Mouse (Mus musculus): ENCODE measurements around the gene Met. TPM values are rescaled to one million over a fixed set of nuclear protein-coding genes. Genes with fewer than 3 reads are reported as not detected.

Gene Met
- polyA plus RNA-seq, 1 experiment from 2014 or later, result 0.94 TPM

DNA sequence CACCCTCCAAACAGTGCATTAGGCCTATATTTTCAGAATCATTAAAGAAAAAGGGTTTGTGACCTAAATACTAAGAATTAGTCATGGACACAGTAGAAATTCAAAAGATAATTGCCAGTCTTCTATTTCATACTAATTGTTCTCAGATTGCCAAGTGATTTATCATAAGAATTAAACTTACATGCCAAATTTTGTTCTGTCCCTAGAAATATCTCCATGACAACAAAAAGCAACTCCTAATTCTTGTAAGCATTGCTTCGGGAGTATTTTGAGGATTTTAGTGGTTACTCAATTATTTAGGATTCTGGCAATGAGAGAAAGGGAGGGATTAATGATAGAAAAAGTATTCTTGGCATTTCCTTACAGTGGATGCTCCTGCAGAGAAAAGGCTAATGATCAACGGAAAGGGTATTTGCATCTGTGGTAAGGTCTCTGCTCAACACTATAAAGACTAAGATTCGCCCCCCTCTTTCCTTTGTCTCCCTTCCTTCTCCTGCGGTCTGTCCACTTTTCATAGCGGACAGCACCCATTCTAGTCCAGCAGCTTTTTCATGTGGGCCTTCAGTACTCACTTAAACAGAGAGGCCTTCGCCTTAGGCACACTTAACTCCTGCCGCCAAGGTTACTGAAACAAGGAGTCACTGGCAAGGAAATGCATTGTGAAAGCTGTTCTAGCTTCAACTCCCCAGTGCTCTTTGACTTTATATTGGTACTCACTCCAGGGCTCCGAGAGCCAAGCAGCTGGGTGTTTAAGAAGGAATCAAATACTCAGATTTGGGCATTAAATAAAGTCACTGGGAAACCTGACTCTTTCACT is 58.5 kb downstream of the Met start:
- no peak for ATAC-seq
- WGBS, result 38% methylated on average over 8 of the region's 8 CpGs
- no peak overlapping the region for H3K4me3 ChIP-seq (ENCODE audit: low read depth, low read length)

GRCm38 (mm10) chr6:17522917-17523316 is 59.3 kb downstream of the Met start:
- Histone ChIP-seq H3K9ac (ENCODE audit: low read depth, low read length) (no peak overlapping the region), H3K4me3 (ENCODE audit: low read depth, low read length) (no peak overlapping the region), H3K4me1 (ENCODE audit: control insufficient read depth, insufficient read depth, low read length) (no peaks in the 10 kb centered on the region; the same call in 1 of the 2 replicates), H3K9me3 (replicated peaks; ENCODE audit: control insufficient read depth, low read length, poor library complexity, severe bottlenecking) (no peaks in the 10 kb centered on the region), H3K4me2 (ENCODE audit: low read length) (no peak overlapping the region), H3K36me3 (ENCODE audit: control insufficient read depth, insufficient read depth, low read length) (no peaks in the 10 kb centered on the region), H3K27ac (ENCODE audit: low read length) (no peak overlapping the region), H3K27me3 (ENCODE audit: control insufficient read depth, insufficient read depth, low read depth, low read length) (no peaks in the 10 kb centered on the region)
- no peak for ATAC-seq
- 88% methylated on average over 4 of the region's 4 CpGs for WGBS

More for the DNA sequence above, 58.5 kb downstream of the Met start:
- Histone ChIP-seq H3K27ac (ENCODE audit: low read length) (no peak overlapping the region), H3K36me3 (ENCODE audit: control insufficient read depth, insufficient read depth, low read length) (no peaks in the 10 kb centered on the region), H3K9ac (ENCODE audit: low read depth, low read length) (no peak overlapping the region), H3K4me2 (ENCODE audit: low read length) (no peak overlapping the region), H3K9me3 (replicated peaks; ENCODE audit: control insufficient read depth, low read length, poor library complexity, severe bottlenecking) (no peaks in the 10 kb centered on the region), H3K27me3 (ENCODE audit: control insufficient read depth, insufficient read depth, low read depth, low read length) (no peaks in the 10 kb centered on the region), H3K4me1 (ENCODE audit: control insufficient read depth, insufficient read depth, low read length) (no peaks in the 10 kb centered on the region; the same call in 1 of the 2 replicates)

DNA sequence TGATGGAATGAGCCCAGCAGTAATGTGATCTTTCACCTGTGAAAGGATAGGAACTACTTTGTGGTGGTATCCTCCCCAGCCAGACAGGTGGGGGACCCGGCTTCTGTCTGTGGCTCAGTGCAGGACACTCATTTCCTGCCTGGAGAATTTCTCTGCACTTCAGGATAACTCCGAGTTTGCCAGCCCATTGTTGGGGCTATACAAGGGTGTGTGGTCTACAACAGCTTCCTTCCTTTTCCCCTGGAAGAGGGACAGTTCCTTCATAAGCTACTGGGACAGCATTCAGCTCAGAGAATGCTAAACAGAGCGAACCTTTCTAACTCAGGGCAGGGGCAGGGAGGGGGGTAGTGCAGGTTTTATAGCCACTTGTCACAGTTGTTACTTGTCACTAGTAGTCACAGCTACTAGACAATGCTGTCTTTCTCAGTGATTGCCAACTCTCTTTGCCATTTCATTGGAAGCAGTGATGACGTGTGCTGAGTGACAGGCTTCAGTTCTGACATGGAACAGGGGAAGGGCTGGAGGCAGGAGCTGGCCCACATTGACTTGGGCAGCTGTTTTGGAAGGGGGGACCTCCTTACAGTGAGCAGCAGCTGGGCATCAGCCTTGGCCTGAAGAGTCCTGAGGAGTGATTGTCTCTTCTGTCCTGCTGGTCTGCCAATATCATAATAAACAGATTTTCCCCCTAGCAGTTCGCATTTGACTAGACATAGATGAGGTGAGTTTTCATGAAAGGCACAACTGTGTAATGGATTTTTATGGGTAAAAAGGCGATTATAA is 66.1 kb downstream of the Met start:
- no peaks in the 10 kb centered on the region for H3K36me3 ChIP-seq (ENCODE audit: control insufficient read depth, insufficient read depth, low read length)
- no peaks in the 10 kb centered on the region for H3K27me3 ChIP-seq (ENCODE audit: control insufficient read depth, insufficient read depth, low read depth, low read length)
- 60% methylated on average over 6 of the region's 6 CpGs for WGBS
- H3K9ac ChIP-seq (ENCODE audit: low read depth, low read length), result no peak overlapping the region
- H3K4me3 ChIP-seq (ENCODE audit: low read depth, low read length), result no peak overlapping the region
- no peaks in the 10 kb centered on the region for H3K4me1 ChIP-seq (ENCODE audit: control insufficient read depth, insufficient read depth, low read length)
- H3K9me3 ChIP-seq (replicated peaks; ENCODE audit: control insufficient read depth, low read length, poor library complexity, severe bottlenecking), result no peaks in the 10 kb centered on the region
- no peak overlapping the region for H3K27ac ChIP-seq (ENCODE audit: low read length)
- H3K4me2 ChIP-seq (ENCODE audit: low read length), result no peak overlapping the region
- no peak for ATAC-seq

GRCm38 (mm10) chr6:17541615-17542014 is 78.0 kb downstream of the Met start:
- Histone ChIP-seq H3K9me3 (replicated peaks; ENCODE audit: control insufficient read depth, low read length, poor library complexity, severe bottlenecking) (no peaks in the 10 kb centered on the region), H3K27me3 (ENCODE audit: control insufficient read depth, insufficient read depth, low read depth, low read length) (no peaks in the 10 kb centered on the region), H3K4me2 (ENCODE audit: low read length) (no peak overlapping the region), H3K36me3 (ENCODE audit: control insufficient read depth, insufficient read depth, low read length) (no peaks in the 10 kb centered on the region), H3K27ac (ENCODE audit: low read length) (no peak overlapping the region), H3K4me3 (ENCODE audit: low read depth, low read length) (no peak overlapping the region), H3K4me1 (ENCODE audit: control insufficient read depth, insufficient read depth, low read length) (no peaks in the 10 kb centered on the region), H3K9ac (ENCODE audit: low read depth, low read length) (no peak overlapping the region)
- WGBS, result 94% methylated on average over 8 of the region's 8 CpGs
- no peak for ATAC-seq

GRCm38 (mm10) chr6:17542383-17542782 is 78.8 kb downstream of the Met start:
- Histone ChIP-seq H3K4me3 (ENCODE audit: low read depth, low read length) (no peak overlapping the region), H3K9me3 (replicated peaks; ENCODE audit: control insufficient read depth, low read length, poor library complexity, severe bottlenecking) (no peaks in the 10 kb centered on the region), H3K9ac (ENCODE audit: low read depth, low read length) (no peak overlapping the region), H3K4me2 (ENCODE audit: low read length) (no peak overlapping the region), H3K4me1 (ENCODE audit: control insufficient read depth, insufficient read depth, low read length) (no peaks in the 10 kb centered on the region), H3K27me3 (ENCODE audit: control insufficient read depth, insufficient read depth, low read depth, low read length) (no peaks in the 10 kb centered on the region), H3K36me3 (ENCODE audit: control insufficient read depth, insufficient read depth, low read length) (no peaks in the 10 kb centered on the region), H3K27ac (ENCODE audit: low read length) (no peak overlapping the region)
- ATAC-seq, result no peak
- 86% methylated on average over 7 of the region's 7 CpGs for WGBS

- Histone ChIP-seq H3K36me3 (ENCODE audit: control insufficient read depth, insufficient read depth, low read length) (no peaks in the 10 kb centered on the region), H3K9me3 (replicated peaks; ENCODE audit: control insufficient read depth, low read length, poor library complexity, severe bottlenecking) (no peaks in the 10 kb centered on the region), H3K27me3 (ENCODE audit: control insufficient read depth, insufficient read depth, low read depth, low read length) (no peaks in the 10 kb centered on the region), H3K4me2 (ENCODE audit: low read length) (no peak overlapping the region), H3K4me3 (ENCODE audit: low read depth, low read length) (no peak overlapping the region), H3K27ac (ENCODE audit: low read length) (no peak overlapping the region), H3K9ac (ENCODE audit: low read depth, low read length) (no peak overlapping the region), H3K4me1 (ENCODE audit: control insufficient read depth, insufficient read depth, low read length) (no peaks in the 10 kb centered on the region)
- no peak for ATAC-seq
- WGBS, result 83% methylated on average over 9 of the region's 9 CpGs
These were observed 81.9 kb downstream of the Met start for GRCm38 (mm10) chr6:17545480-17545879.

- 64% methylated on average over 9 of the region's 9 CpGs for WGBS
- H3K9me3 ChIP-seq (replicated peaks; ENCODE audit: control insufficient read depth, low read length, poor library complexity, severe bottlenecking), result no peaks in the 10 kb centered on the region
- no peak overlapping the region for H3K27ac ChIP-seq (ENCODE audit: low read length)
- ATAC-seq, result no peak
- no peaks in the 10 kb centered on the region for H3K27me3 ChIP-seq (ENCODE audit: control insufficient read depth, insufficient read depth, low read depth, low read length)
- no peaks in the 10 kb centered on the region for H3K4me1 ChIP-seq (ENCODE audit: control insufficient read depth, insufficient read depth, low read length)
- no peaks in the 10 kb centered on the region for H3K36me3 ChIP-seq (ENCODE audit: control insufficient read depth, insufficient read depth, low read length)
- H3K4me2 ChIP-seq (ENCODE audit: low read length), result no peak overlapping the region
- H3K4me3 ChIP-seq (ENCODE audit: low read depth, low read length), result no peak overlapping the region
- no peak overlapping the region for H3K9ac ChIP-seq (ENCODE audit: low read depth, low read length)
These were observed 82.7 kb downstream of the Met start for GRCm38 (mm10) chr6:17546341-17546740.

DNA sequence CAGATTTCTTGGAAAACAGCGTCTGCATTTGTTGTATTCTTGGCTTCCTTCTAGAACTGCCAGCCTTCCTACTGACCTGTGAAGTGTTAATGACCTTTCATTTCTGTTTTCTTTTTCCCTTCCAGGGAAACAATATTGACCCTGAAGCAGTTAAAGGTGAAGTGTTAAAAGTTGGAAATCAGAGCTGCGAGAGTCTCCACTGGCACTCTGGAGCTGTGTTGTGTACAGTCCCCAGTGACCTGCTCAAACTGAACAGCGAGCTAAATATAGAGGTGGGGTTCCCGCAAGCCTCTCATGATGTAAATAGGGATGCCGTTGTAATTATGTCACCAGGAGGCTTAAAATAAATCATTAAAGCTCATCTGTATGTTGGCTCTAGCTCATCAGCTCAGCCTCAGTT is 83.2 kb downstream of the Met start:
- H3K4me3 ChIP-seq (ENCODE audit: low read depth, low read length), result no peak overlapping the region
- H3K4me2 ChIP-seq (ENCODE audit: low read length), result no peak overlapping the region
- no peaks in the 10 kb centered on the region for H3K4me1 ChIP-seq (ENCODE audit: control insufficient read depth, insufficient read depth, low read length)
- H3K9me3 ChIP-seq (replicated peaks; ENCODE audit: control insufficient read depth, low read length, poor library complexity, severe bottlenecking), result no peaks in the 10 kb centered on the region
- no peaks in the 10 kb centered on the region for H3K27me3 ChIP-seq (ENCODE audit: control insufficient read depth, insufficient read depth, low read depth, low read length)
- WGBS, result 54% methylated on average over 5 of the region's 5 CpGs
- no peaks in the 10 kb centered on the region for H3K36me3 ChIP-seq (ENCODE audit: control insufficient read depth, insufficient read depth, low read length)
- H3K9ac ChIP-seq (ENCODE audit: low read depth, low read length), result no peak overlapping the region
- ATAC-seq, result no peak
- H3K27ac ChIP-seq (ENCODE audit: low read length), result no peak overlapping the region

DNA sequence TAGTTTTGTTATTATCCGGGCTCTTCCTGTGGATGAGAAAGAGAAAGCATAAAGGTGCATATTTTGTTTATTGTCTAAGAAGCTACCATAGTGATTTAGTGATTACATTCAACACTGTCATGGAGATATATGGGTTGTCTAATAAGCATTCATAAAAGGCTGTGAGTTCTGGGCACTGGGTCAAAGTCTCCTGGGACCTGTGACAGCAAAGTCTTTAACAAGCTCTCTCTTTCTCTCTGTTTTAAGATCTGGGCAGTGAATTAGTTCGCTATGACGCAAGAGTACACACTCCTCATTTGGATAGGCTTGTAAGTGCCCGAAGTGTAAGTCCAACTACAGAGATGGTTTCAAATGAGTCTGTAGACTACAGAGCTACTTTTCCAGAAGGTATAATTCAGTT is 85.2 kb downstream of the Met start:
- 84% methylated on average over 4 of the region's 4 CpGs for WGBS
- Histone ChIP-seq H3K9me3 (replicated peaks; ENCODE audit: control insufficient read depth, low read length, poor library complexity, severe bottlenecking) (no peaks in the 10 kb centered on the region), H3K9ac (ENCODE audit: low read depth, low read length) (no peak overlapping the region), H3K36me3 (ENCODE audit: control insufficient read depth, insufficient read depth, low read length) (no peaks in the 10 kb centered on the region), H3K4me1 (ENCODE audit: control insufficient read depth, insufficient read depth, low read length) (no peaks in the 10 kb centered on the region), H3K4me3 (ENCODE audit: low read depth, low read length) (no peak overlapping the region), H3K4me2 (ENCODE audit: low read length) (no peak overlapping the region), H3K27ac (ENCODE audit: low read length) (no peak overlapping the region), H3K27me3 (ENCODE audit: control insufficient read depth, insufficient read depth, low read depth, low read length) (no peaks in the 10 kb centered on the region)
- no peak for ATAC-seq
